Mouse (Mus musculus) gastrocnemius, postnatal 4 days (tissue): Measurements from ENCODE around the gene Gtf3c1. TPM values are rescaled to one million over a fixed set of nuclear protein-coding genes. Genes with fewer than 3 reads are reported as not detected.
A peak's percentile ranks its signal among the peaks of the same experiment; 100 is the strongest.
"Not testable (repeated sequence)": the region's sequence is repeated elsewhere in the genome, so short reads cannot be mapped to it uniquely, and the experiment has no call there.

Experiments used
- DNase-seq, 2 experiments: peaks; one replicate each; pipeline ENCODE4 v3.0.0; 2021 to 2022; ENCODE audit warnings: low spot score in 2 of 2, mixed read lengths in 2 of 2
- total RNA-seq, 2 experiments: library from RNA; stranded (reverse); gene quantifications; 2 replicates each; pipeline ENCODE4 v1.2.3; 2021

Gtf3c1 gene
- total RNA-seq, 2 experiments from 2014 or later: 50.4 to 50.5 TPM

DNA sequence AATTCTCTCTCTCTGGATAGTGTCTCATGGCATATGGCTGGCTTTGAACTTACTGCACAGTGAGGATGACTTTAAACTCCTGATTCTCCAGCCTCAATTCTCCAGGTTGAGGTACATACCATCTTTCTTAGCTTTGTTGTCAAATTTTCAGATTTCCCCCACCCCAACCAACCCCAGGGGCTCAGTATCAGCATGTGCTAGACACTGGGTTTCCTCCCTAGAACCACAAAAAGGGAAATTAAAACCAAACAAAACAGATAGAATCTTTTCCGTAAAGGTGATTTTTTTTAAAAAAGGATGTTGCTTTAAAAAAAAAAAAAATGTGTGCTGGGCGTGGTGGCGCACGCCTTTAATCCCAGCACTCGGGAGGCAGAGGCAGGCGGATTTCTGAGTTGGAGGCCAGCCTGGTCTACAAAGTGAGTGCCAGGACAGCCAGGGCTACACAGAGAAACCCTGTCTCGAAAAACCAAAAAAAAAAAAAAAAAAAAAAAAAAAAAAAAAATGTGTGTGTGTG is 6.0 kb upstream of the Gtf3c1 start:
- DNase-seq: not testable (repeated sequence)

DNA sequence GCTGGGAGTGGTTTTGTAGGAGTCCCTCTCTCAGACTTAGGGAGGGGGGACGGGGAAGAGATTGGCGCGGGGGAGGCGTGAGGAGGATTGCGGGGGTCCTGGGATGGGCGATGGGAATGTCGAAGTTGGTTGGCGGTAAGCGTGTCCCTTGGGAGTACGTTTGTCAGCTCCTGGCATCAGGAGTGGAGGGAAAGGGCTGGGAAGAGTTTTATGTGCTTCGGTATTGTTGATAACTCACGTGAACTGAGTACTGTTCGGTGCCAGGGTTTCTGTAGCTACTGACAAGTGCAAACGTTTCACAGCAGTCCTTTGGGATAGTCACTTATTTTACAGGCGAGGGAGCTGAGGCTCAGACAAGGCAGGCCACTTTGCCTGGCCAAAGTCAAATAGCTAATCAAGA is 520 bp upstream of the Gtf3c1 start:
- no peak for DNase-seq

DNA sequence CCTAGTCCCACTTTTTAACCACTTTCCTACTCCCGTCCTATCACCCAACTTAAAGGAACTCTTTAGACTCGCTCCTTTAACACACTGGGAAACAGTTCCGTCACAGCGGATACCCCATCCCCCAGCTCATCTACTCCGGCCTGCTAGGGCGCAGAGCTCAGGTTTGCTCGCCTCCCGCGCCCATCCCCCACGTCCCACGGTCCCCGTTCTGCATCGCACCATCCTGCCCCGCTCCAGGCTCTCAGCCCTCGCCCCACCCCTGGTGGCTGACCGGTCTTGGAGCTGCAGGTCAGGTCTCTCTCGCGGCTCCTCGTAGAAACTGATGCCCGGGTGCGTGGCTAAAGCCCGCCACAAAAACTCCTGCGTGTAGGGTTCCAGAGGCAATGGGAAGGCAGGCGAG is 394 bp downstream of the Gtf3c1 start:
- DNase-seq: peak; percentile 55 to 79

DNA sequence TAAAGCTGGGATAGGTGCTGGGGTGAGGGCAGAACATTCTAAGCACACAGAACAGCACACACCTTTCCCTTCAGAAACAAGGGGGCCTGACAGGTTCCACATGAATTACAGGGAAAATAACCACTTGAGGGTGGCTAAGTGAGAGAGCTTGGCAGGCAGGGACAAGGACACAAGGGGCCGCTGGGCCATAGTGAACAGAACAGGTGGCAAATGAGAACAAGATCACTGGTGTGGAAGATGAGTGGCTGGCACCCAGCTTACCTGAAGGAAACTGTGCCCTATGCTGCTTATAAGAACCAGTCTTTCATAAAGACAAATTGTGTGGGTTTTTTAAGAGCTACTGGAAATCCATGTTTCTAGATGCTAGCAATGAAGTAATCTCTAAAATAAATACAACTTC is 4.8 kb downstream of the Gtf3c1 start:
- no peak for DNase-seq

DNA sequence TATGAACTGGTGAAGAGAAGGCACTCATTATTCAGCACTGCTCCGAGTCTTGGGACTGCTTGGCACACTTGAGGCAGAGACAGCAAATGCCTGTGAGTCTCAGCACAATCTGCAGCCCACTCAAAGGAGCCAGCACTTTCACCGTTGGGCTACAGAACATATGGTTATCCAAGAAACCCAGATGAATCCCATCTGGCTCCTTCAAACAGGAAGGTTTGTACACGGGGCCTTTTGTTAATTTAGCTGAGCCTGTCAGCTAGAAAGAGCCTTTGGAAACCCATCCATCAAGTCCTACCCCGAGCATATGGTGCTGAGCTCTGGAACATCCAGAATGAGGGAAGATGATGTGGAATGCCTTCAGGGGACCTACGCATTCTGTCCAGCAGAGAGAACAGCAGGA is 13.5 kb downstream of the Gtf3c1 start:
- DNase-seq: no peak

DNA sequence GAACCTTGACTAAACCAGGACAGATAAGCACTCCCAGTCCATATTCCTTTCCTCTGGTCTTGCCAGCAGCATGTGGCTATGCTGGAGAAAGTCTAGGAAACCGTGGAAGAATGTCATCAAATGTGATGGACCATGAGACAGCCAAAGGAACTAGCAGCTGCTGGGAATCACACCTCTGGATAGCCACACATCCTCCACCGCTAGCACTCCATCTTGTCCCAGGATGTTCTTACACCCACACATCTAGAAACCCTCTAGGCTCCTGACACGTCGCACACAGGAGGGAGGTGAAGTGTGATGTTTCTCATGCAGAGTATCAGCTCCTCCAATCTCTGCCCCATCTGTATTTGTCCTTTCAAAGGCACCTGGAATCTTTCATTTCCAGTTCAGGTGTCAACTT is 17.1 kb downstream of the Gtf3c1 start:
- DNase-seq: no peak

DNA sequence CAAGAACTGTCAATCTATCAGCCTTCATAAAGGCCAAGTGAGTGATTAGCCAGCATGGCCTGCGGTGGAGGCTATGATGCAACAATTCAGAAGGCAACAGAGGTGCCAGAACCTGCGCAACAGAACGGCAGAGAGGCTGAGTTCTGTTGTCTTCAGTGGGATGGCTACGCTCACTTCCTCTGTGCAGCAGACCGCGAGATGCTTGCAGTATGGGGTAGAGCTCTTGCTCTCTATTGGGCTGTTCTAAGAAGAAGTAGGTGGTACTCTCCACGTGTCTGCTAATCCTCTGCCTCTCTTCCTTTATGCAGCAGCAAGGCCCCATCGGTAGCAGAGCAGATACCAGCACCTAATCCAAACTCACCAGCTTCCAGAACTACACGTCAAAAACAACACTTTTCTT is 27.6 kb downstream of the Gtf3c1 start:
- no peak for DNase-seq

DNA sequence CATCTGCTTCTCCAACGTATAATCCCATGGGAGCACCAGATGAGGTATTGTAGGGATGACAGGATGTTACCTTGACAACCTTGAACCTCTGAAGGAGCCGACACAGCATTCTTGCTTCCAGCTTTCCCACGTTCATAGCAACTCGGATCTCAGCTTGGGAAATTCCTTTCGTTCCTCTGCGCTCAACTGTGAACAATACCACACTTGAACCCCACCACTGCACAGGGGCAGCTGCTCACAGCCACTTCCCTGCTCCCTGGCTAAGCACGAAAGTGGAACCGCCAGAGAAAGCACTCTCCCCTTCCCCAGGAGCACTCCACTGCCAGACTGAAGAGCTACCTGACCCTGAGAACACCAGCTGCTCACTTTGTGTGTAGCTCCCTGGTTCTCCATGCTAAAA is 28.8 kb downstream of the Gtf3c1 start:
- DNase-seq: no peak

DNA sequence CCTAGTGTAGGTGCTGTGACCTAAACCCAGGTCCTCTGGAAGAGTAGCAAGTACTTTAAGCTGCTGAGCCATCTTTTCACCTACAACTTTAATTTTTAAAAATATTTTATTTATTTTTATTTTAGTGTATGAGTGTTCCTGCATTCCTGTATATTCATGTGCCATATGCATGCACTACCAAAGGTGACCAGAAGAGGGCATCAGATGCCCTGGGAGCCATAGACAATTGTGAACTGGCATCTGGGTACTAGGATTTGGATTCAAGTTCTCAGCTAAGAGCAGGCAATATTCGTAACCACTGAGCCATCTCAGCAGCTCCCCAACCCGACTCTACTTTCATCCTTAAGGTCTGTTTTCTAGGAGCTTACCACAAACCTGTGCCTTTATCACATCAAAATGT is 32.7 kb downstream of the Gtf3c1 start:
- no peak for DNase-seq

DNA sequence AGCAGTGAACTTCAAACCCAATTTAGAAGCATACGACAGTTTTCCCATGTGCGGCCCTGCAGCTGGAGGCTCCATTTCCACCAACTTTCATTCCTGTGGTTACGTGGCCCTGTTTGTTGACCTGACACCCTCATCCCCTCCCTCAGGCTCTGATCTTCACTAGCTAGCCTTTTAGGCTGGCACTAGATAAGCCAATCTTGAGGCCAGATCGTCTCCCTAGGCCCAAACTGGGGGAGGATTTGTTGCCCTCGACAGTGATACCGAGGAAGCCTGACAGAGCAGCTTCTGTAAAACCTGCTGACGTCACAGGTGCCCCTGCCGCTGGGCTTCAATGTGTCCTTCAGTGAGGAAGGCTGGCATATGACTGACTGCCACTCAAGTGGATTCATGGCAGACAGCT is 36.2 kb downstream of the Gtf3c1 start:
- no peak for DNase-seq

DNA sequence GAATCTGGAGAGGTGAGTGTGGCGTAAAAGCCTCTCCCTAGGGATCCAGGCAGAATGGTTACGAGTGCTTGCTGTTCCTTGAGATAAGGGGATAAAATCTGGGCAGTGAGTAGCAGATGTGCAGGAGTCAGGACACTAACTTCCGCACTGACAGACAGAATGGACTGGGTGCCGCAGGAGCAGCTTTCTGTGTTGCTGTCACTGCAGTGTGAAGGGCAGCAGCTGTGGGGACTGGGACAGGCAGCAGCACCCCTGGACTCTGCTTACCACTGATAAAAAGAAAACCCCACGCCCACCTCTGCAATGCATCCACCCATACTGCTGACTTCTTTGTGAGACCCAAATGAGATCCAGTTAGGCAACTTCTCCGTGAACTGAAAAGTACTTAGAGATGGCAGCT is 36.7 kb downstream of the Gtf3c1 start:
- no peak for DNase-seq

DNA sequence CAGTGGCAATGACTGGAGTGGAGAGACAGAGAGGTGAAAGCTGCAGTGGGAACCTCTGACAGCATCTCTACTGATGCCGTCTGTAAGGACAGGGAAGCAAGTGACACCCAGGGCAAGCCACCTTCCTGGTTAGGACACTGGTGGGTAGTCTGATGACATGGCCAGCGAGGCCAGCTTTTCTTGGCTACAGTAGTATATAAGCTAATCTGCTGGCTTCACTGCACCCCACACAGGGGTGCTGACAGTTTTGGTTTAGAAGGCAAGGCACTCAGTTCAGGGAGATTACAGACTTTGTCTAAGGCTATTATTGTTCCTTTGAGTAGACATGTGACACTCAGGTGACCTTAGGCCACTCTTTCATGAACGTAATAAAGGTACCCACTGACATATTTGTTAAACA is 43.9 kb downstream of the Gtf3c1 start:
- no peak for DNase-seq

DNA sequence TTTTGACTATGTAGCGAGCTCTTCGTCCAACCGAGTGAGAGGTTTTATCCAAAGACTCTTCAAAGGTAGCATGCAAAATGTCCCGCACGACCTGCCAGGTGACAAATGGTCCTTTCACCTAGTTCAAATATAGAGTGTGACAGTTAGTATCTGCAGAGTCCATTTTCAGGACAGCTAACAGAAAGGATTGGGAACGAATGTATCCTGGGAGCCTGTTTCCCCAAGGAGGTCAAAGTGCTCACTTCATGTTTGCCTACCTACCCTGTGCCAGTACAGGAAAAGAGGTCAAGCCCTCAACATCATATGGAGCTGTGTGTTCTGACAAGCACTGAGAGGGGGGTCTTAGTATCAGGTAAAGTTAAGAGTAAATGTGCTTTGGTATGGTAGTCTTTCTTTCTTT is 50.1 kb downstream of the Gtf3c1 start:
- no peak for DNase-seq

DNA sequence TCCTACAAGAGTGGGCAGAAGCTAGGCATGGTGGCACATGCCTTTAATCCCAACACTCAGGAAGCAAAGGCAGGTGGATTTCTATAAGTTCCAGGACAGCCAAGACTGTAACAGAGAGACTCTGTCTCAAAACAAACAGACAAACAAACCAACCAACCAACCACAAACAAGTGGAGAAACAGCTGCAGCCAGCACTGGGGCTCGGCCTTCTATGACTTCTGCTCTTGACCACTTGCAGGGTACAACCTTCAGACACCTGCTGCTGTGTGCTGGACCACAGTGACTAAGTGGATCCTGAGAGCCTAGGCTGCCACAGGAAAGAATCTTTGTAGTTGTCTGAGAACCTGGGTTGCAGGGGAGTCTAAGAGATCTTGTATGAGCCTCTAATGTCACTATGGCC is 58.6 kb downstream of the Gtf3c1 start:
- no peak for DNase-seq

DNA sequence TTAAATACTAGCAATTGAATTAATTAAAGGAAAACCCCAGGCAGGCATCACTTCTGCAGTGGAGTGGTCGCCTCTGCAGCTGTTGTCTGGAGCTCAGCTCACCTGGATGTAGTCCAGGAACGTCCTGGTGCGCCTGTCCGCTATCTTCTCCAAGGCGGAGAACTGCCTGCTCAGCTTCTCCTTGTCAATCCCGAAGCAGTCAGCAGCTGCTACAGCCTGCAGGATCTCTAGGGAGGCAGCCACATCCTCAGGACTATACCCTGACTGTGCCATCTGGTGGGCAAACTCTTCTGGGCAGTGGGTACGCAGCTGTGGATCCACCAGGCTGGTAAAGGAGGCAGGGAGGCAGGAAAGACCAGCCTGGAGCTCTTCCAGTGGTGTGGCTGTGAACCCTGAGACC is 62.2 kb downstream of the Gtf3c1 start:
- no peak for DNase-seq

DNA sequence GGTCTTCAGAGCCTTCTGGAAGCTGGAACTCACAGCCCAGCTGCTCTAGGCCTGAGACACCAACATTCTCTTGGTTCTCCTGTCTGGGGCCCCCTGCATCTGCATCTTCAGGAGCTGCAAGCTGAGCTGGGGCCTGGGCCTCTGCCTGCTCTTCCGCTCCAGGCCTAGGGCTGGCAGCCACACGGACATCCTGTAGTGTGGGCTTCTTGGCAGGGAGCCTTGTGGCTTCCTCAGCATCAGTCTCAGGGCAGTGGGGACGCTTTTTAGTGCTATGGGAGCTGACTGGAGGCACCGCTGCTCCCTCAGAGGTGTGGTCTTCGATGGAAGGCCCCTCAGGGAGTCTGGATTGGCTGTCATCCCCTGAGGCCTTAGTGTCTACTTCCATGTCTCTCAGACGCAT is 63.7 kb downstream of the Gtf3c1 start:
- no peak for DNase-seq

DNA sequence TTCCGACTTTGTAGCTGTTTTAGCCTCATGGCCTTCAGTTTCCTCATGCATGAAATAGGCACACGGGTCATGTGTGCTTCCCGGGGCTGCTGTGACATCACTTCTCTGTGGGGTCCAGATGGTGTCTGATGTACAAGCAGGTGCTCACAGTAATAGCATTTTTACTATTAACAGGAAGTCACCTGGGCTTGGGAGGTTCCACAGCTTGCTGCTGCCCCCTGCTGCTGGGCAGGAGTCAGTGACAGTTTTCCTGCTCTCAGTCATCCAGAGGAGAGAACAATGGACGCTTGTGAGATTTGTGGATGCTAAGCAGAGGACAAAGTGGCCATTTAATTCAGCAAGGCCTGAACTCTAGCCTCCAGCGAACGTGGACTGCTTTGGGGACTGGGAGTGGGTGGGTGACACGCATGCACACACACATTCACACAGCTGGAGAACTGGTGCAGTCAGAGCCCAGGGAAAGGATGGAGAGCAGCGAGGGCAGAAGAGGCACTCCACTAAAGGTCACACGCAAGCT is 68.7 kb downstream of the Gtf3c1 start:
- DNase-seq: peak in 1 of 2 experiments; percentile 40

DNA sequence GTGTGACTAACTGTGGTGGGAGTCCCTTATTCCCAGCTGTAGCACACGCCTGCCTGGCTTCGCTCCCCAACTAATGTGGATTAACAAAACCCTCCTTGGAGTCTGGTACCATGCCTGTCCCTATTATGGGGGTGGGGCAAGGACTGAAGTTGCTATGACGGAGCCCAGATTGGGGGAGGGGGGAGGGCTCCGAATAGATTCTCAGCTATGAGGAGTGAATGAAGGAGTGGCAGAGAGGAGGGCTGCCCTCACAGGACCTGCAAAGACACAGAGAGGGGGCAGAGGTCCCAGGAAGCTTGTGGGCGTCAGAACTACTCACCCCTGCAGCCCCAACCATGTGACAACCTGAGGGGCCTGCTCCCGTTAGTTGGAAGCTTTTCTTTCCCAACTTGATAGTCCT is 69.2 kb downstream of the Gtf3c1 start:
- no peak for DNase-seq

DNA sequence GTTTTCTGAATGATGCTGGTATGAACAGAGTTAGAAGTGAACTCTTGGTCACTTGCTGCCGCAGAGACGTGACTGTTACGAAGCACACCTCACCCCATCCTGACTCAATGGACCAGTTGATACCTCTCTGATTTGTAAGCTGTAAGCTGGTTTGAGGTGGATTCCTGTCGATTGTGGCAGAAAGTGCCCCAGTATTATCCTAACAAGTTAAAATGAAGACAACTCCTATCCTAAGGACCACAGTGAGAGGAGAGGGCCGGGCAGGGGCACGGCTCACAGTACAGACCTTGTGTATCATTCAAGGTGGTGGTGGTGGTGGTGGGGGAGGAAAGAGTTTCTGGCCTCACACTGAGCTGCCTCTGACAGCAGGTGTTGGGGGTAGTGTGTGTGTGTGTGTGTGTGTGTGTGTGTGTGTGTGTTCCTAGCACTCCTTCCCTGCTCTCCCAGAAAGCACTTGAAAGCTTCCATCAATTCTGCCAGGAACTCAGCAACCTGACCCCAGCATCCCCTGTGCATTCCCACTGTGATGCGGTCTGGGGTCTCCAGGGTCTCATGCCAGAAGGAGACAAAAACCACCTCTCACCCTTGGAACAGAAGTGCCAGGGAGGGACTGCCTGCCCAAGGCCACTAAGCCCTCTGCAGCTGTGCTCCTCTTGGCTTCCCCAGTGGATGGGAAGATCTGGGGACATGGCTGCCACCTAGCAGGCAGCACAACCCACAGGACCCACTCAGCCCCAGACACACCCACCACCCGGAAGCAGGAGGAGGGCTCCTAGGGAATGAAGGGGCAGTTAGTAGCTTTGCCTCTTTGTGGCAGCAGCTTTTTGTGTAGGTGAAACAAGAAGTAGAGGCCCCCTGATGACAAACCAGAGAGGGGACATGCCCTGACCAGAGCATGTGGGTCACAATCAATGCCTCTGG is 70.1 kb downstream of the Gtf3c1 start:
- DNase-seq: no peak

DNA sequence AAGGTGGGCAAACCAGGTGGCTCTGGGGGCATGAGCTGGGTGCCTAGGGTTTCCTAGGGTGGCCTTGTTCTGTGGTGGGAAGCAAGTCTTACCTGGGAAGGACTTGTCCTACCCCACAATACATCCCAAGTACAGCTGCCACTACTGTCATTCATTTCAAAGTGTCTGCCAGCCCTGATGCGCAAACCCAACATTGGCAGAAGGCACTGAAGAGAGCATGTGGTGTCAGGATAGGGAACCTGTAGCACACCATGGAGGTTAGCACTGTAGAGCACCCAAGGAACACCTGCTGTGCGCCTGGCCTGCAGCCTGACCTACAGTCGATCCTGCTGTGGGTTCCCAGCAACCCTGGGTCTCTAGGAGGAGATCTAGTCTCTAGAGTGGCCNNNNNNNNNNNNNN is 76.6 kb downstream of the Gtf3c1 start:
- no peak for DNase-seq

DNA sequence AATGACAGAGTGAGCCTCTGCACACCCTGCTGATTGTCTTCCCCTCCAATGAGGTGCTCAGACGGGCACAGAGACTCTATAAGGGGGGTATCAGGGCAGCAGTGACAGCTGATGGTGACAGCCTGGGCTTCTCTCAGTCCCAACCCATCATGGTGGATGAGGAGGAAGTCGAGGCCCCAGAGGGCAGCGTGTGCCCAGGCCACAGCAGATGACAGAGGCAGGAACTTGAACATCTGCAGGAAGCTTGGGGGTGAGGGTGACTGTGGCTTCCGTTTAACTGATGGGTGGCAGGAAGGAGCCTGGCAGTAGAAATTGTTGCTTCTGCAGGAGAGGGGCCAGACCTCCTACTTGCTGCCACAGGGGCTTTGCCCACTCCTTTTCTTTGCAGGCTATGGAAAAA is 77.3 kb downstream of the Gtf3c1 start:
- DNase-seq: no peak

DNA sequence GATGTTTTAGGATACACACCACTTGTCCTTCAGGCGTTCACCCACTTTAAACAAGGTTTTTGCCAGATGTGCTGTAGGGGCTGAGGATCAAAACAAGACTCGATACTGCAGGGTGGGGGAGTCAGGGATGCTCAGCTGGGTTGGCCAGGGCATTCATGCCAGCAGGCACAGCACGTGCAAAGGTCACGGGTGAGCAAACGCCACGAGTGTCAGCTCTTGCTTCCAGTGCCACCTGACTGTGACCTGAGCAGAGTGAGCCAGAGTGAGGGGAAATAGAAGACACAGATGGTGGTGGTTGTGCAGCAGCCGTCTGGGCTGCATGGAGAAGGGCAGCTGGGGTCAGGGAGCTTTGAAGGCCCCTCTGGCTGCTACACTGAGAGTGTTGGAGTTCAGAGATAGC is 81.8 kb downstream of the Gtf3c1 start:
- DNase-seq: no peak

DNA sequence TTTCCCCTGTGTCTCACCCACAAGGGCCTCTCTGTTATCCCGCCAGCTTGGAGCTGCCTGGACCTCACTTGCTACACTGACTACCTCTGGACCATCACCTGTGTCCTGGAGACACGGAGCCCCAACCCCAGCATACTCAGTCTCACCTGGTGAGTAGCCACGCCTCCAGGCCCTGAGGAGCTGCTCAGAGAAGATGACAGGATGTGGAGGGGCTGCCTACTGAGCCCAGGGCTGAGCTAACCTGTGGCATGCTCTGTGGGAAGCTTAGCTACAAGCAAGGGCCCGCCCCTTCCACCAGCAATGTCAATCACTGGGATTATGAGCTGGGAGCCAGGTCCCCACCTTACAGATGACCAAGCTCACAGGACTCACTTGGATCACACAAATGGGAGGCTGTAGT is 82.4 kb downstream of the Gtf3c1 start:
- no peak for DNase-seq
